Mouse (Mus musculus) midbrain, embryonic 12.5 days (tissue): Measurements from ENCODE around the gene Fbxo47. TPM values are rescaled to one million over a fixed set of nuclear protein-coding genes. Genes with fewer than 3 reads are reported as not detected.
"Not testable (repeated sequence)": the region's sequence is repeated elsewhere in the genome, so short reads cannot be mapped to it uniquely, and the experiment has no call there.

Experiments
- ATAC-seq: fragments of 200-750 bp; cut with Nextera tagmentation; 2 replicates; pipeline ENCODE4 v1.8.0; 2017; ENCODE audit warnings: low read depth, moderate TSS enrichment, moderate library complexity; ENCODE audit not compliant: low FRiP score
- H3K27ac ChIP-seq: fragments of 300-500 bp; sonication (generic); replicated peaks from 2 replicates; pipeline ENCODE4 v1.5.1; 2016; ENCODE audit warnings: mild to moderate bottlenecking
- H3K27me3 ChIP-seq: fragments of 300-500 bp; sonication (generic); 2 replicates; pipeline ENCODE4 v1.6.1; 2016; ENCODE audit warnings: mild to moderate bottlenecking
- H3K36me3 ChIP-seq: fragments of 300-500 bp; sonication (generic); 2 replicates; pipeline ENCODE4 v1.6.1; 2016
- H3K4me1 ChIP-seq: fragments of 300-500 bp; sonication (generic); 2 replicates; pipeline ENCODE4 v1.6.1; 2016
- H3K4me2 ChIP-seq: fragments of 300-500 bp; sonication (generic); replicated peaks from 2 replicates; pipeline ENCODE4 v1.6.1; 2016; ENCODE audit warnings: mild to moderate bottlenecking, moderate library complexity
- H3K4me3 ChIP-seq: fragments of 300-500 bp; sonication (generic); 2 replicates; pipeline ENCODE4 v1.5.1; 2016; ENCODE audit warnings: mild to moderate bottlenecking
- H3K9ac ChIP-seq: fragments of 300-500 bp; sonication (generic); replicated peaks from 2 replicates; pipeline ENCODE4 v1.6.1; 2016; ENCODE audit warnings: mild to moderate bottlenecking, moderate library complexity
- H3K9me3 ChIP-seq: fragments of 300-500 bp; sonication (generic); 2 replicates; pipeline ENCODE4 v1.6.1; 2016; ENCODE audit warnings: mild to moderate bottlenecking
- WGBS: fragments of 180-500 bp; shearing (Covaris S2); methylation state at CpG from one replicate; pipeline ENCODE4 v1.1.7; 2016; 5-methylcytosine and 5-hydroxymethylcytosine counted together
- polyA plus RNA-seq: library from polyadenylated mRNA; unstranded; fragments of >200 nt; fragmentation: Nextera tagmentation; extraction: Ambion mirVana; gene quantifications from 2 replicates; pipeline ENCODE4 v1.2.1, GENCODE M21; 2016

Fbxo47 gene
- polyA plus RNA-seq, 1 experiment from 2014 or later: 0.54 TPM

DNA sequence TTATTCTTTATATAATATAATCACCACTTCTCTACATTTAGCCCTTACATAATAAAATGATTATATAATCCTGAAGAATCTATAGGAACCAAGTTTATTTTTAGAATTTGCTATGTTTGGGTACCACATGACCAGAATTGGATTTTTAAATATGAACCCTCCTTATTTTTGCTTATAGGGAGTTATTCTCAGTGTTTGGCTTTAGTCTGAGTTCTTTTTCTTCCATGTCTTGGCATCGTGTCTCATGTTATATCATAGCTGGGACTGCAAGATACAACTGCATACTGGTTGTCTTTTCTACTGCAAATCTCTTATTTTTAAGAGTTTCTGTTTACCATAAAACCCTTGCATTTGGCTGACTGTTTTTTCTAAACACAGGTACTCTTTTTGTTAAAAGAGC is 9.6 kb downstream of the Fbxo47 start:
- Histone ChIP-seq H3K9ac (no peak overlapping the region), H3K27ac (no peak overlapping the region), H3K4me2 (no peak overlapping the region), H3K9me3 (no peaks in the 10 kb centered on the region), H3K4me3 (no peak overlapping the region), H3K4me1 (no peaks in the 10 kb centered on the region), H3K27me3 (no peaks in the 10 kb centered on the region), H3K36me3 (no peaks in the 10 kb centered on the region)
- 90% methylated on average over 1 of the region's 1 CpGs for WGBS
- no peak for ATAC-seq

DNA sequence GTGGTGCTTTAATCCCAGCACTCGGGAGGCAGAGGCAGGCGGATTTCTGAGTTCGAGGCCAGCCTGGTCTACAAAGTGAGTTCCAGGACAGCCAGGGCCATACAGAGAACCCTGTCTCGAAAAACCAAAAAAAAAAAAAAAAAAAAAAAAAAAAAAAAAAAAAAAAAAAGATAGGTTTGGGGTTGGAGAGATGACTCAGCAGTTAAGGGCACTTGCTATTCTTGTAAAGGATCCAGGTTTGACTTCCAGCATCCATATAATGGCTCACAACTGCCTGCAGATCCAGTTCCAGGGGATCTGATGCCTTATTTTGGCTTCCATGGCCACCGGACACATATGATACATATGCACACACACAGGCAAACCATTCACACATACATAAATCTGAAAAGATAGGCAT is 11.6 kb downstream of the Fbxo47 start:
- H3K27me3 ChIP-seq, H3K9ac ChIP-seq, H3K4me1 ChIP-seq, H3K9me3 ChIP-seq, H3K4me2 ChIP-seq, H3K4me3 ChIP-seq, ATAC-seq, H3K36me3 ChIP-seq, H3K27ac ChIP-seq: not testable (repeated sequence)
- 88% methylated on average over 5 of the region's 5 CpGs for WGBS

DNA sequence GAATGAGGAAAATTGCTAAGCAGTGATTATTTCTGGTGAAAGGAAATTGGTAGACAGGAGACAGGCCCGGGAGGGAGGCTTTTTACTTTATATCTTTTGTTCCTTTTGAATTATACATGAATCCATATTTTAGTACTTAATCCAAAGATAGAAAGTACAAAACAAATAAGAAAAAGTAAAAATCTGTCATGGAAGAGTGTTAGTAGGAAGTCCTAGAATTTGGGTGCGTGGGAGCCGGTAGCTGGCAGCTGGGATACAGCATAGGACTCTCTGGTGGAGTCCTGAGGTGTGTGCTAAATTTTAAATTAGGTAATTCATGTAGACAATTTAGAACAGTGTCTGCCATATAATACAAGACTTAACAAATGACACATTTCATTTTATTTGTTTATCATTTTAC is 16.4 kb downstream of the Fbxo47 start:
- Histone ChIP-seq H3K27me3 (no peaks in the 10 kb centered on the region), H3K9me3 (no peaks in the 10 kb centered on the region), H3K9ac (no peak overlapping the region), H3K27ac (no peak overlapping the region), H3K4me3 (no peak overlapping the region), H3K4me1 (no peaks in the 10 kb centered on the region), H3K36me3 (no peaks in the 10 kb centered on the region), H3K4me2 (no peak overlapping the region)
- 87% methylated on average over 3 of the region's 3 CpGs for WGBS
- no peak for ATAC-seq

DNA sequence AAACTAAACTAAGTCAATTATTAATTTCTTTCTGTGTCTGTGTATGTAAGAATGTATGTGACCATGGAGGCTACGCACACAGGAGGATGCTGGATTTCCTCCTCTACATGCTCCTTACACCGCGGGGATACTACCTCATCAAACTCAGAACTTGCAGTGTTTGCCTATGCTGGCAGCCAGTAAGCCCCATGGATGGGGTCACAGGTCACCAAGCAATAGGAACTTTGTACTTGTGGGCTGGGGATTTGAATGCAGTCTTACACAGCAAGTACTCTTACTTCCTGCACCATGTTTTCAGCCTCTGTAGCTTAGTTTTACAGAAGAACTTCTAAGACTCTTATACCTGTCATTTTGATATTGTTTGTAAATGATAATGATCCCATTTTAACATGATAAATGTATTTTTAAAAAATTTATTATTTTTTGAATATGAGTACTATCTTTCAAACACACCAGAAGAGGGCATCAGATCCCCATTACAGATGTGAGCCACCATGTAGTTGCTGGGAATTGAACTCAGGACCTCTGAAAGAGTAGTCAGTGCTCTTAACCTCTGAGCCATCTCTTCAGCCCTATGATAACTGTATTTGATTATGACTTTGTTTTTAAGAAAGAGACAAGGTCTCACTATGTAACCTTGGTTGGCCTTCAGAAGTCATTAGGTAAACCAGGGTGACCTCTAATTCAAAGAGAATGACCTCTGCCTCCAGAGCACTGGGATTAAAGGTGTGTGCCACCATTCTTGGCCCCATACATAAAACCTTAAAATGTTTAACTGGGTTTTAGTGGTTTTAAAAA is 17.7 kb downstream of the Fbxo47 start:
- Histone ChIP-seq H3K9me3 (no peaks in the 10 kb centered on the region), H3K27ac (no peak overlapping the region), H3K4me3 (no peak overlapping the region), H3K36me3 (no peaks in the 10 kb centered on the region), H3K4me2 (no peak overlapping the region), H3K9ac (no peak overlapping the region), H3K4me1 (no peaks in the 10 kb centered on the region), H3K27me3 (no peaks in the 10 kb centered on the region)
- ATAC-seq: no peak
- WGBS: 82% methylated on average over 3 of the region's 3 CpGs

- H3K27ac ChIP-seq: no peak overlapping the region
- H3K4me1 ChIP-seq: no peaks in the 10 kb centered on the region
- H3K27me3 ChIP-seq: no peaks in the 10 kb centered on the region
- 88% methylated on average over 5 of the region's 5 CpGs for WGBS
- no peaks in the 10 kb centered on the region for H3K9me3 ChIP-seq
- H3K9ac ChIP-seq: no peak overlapping the region
- H3K4me3 ChIP-seq: no peak overlapping the region
- ATAC-seq: no peak
- no peak overlapping the region for H3K4me2 ChIP-seq
- no peaks in the 10 kb centered on the region for H3K36me3 ChIP-seq
These were observed 18.5 kb downstream of the Fbxo47 start for GRCm38 (mm10) chr11:97865421-97865820.

GRCm38 (mm10) chr11:97862148-97862547 is 21.8 kb downstream of the Fbxo47 start:
- H3K4me1 ChIP-seq: no peaks in the 10 kb centered on the region
- no peak overlapping the region for H3K9ac ChIP-seq
- WGBS: 82% methylated on average over 2 of the region's 2 CpGs
- H3K4me3 ChIP-seq: no peak overlapping the region
- no peak overlapping the region for H3K27ac ChIP-seq
- H3K27me3 ChIP-seq: no peaks in the 10 kb centered on the region
- H3K4me2 ChIP-seq: no peak overlapping the region
- H3K9me3 ChIP-seq: no peaks in the 10 kb centered on the region
- H3K36me3 ChIP-seq: no peaks in the 10 kb centered on the region
- ATAC-seq: no peak

- no peak for ATAC-seq
- Histone ChIP-seq H3K4me2 (no peak overlapping the region), H3K36me3 (no peaks in the 10 kb centered on the region), H3K27ac (no peak overlapping the region), H3K4me1 (no peaks in the 10 kb centered on the region), H3K4me3 (no peak overlapping the region), H3K9me3 (no peaks in the 10 kb centered on the region), H3K9ac (no peak overlapping the region), H3K27me3 (no peaks in the 10 kb centered on the region)
- 90% methylated on average over 2 of the region's 2 CpGs for WGBS
These were observed 28.5 kb downstream of the Fbxo47 start for GRCm38 (mm10) chr11:97855473-97855872.

DNA sequence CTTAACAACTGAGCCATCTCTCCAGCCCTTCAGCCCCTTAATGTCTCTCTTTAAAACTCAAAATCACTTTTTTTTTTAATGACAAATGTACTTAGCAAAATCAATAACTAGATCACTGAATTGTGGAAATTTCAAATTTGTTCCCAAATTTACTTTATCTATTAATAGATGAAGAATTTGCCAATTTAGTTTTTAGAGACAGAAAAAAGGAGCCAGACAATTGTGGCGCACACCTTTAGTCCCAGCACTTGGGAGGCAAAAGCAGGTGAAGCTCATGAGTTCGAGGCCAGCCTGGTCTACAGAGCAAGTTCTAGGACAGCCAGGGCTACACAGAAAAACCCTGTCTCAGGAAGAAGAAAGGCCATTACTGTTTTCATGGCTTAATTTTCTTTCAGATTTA is 32.4 kb downstream of the Fbxo47 start:
- WGBS: 93% methylated on average over 2 of the region's 2 CpGs

DNA sequence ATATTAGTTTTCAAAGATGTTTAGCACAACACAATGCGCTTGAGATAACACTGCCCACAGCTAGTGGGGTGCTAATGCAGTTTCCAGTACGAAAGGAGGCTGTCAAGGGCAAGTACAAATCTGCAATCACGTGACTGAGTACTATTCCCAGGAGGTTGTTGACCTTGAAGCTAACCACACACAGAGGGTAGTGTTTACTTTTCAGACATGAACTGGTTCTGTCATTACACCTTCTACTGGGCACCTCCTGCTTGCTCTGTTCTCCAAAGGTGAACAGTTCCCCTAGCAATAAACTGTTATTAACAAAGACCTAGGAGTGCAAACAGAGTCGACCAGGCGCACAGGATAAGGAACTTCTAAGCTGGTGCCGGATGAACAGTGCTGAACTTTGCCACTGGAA is 33.6 kb downstream of the Fbxo47 start:
- 72% methylated on average over 6 of the region's 6 CpGs for WGBS
- H3K27ac ChIP-seq: no peak overlapping the region
- no peak for ATAC-seq
- no peaks in the 10 kb centered on the region for H3K9me3 ChIP-seq
- no peak overlapping the region for H3K9ac ChIP-seq
- H3K4me1 ChIP-seq: no peaks in the 10 kb centered on the region
- no peak overlapping the region for H3K4me2 ChIP-seq
- no peaks in the 10 kb centered on the region for H3K27me3 ChIP-seq
- no peak overlapping the region for H3K4me3 ChIP-seq
- no peaks in the 10 kb centered on the region for H3K36me3 ChIP-seq

More for the DNA sequence above, 32.4 kb downstream of the Fbxo47 start:
- no peak overlapping the region for H3K27ac ChIP-seq
- H3K9me3 ChIP-seq: no peaks in the 10 kb centered on the region
- H3K4me3 ChIP-seq: no peak overlapping the region
- no peaks in the 10 kb centered on the region for H3K4me1 ChIP-seq
- no peak for ATAC-seq
- no peak overlapping the region for H3K4me2 ChIP-seq
- no peaks in the 10 kb centered on the region for H3K36me3 ChIP-seq
- no peaks in the 10 kb centered on the region for H3K27me3 ChIP-seq
- H3K9ac ChIP-seq: no peak overlapping the region

DNA sequence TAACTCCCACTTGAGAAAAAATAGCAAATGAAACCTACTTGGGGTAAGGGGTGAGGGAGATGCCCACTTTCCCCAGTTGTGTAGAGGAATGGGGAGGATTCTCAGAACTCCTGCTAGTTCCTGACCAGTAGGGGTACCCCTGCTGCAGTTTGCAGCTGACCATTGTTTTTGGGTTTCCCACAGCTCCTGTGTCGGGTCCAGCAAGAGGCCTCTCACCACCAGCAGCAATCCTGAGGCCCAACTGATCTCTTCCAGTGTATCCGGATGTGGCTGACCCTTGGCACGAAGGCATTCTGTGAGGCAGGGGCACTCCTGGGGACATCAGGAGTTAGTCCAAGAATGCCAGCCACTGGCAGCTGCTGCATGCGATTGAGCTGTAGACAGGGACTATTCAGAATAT is 42.0 kb downstream of the Fbxo47 start:
- Histone ChIP-seq H3K4me1 (peaks cover 15% of the 10 kb centered on the region), H3K27me3 (no peaks in the 10 kb centered on the region), H3K9me3 (no peaks in the 10 kb centered on the region), H3K27ac (peak overlapping the region; percentile 54), H3K9ac (peak overlapping the region; percentile 68; the same call in 1 of the 2 replicates), H3K4me3 (peak overlapping the region; percentile 54), H3K36me3 (peaks cover 12% of the 10 kb centered on the region), H3K4me2 (peak overlapping the region; percentile 63)
- no peak for ATAC-seq
- WGBS: 32% methylated on average over 4 of the region's 4 CpGs

- peaks cover 15% of the 10 kb centered on the region for H3K4me1 ChIP-seq
- ATAC-seq: peak; percentile 76
- H3K36me3 ChIP-seq: peaks cover 21% of the 10 kb centered on the region
- no peaks in the 10 kb centered on the region for H3K9me3 ChIP-seq
- peak overlapping the region; percentile 54 for H3K4me3 ChIP-seq
- H3K4me2 ChIP-seq: peak overlapping the region; percentile 63
- peak overlapping the region; percentile 85 for H3K27ac ChIP-seq
- H3K9ac ChIP-seq: peak overlapping the region; percentile 68
- WGBS: 2% methylated on average over 22 of the region's 22 CpGs
- no peaks in the 10 kb centered on the region for H3K27me3 ChIP-seq
These were observed 42.8 kb downstream of the Fbxo47 start for GRCm38 (mm10) chr11:97840991-97841661.

- Histone ChIP-seq H3K9ac (peak within 1 kb of the TSS; percentile 68), H3K36me3 (peaks cover 27% of the 10 kb centered on the region), H3K4me1 (peaks cover 15% of the 10 kb centered on the region), H3K4me2 (peak within 1 kb of the TSS; percentile 63), H3K27ac (peak within 1 kb of the TSS; percentile 85), H3K4me3 (peak within 1 kb of the TSS; percentile 54), H3K9me3 (no peaks in the 10 kb centered on the region), H3K27me3 (no peaks in the 10 kb centered on the region)
- peak; percentile 63 for ATAC-seq
- 3% methylated on average over 6 of the region's 6 CpGs for WGBS
These were observed 43.4 kb downstream of the Fbxo47 start, which contains the start of gene B230217C12Rik for GRCm38 (mm10) chr11:97840539-97840954. TSS of gene B230217C12Rik (plus strand) at chr11:97840780.
